ENCODE assay signal across 8 mouse cellular contexts in genomic region chr13:73773519-73774205, GRCm38 (mm10). TPM values are rescaled to one million over a fixed set of nuclear protein-coding genes. Genes with fewer than 3 reads are reported as not detected.
A peak's percentile ranks its signal among the peaks of the same experiment; 100 is the strongest.
DNase-seq lines count a peak whose midpoint lies in the region; ATAC-seq and TF ChIP-seq lines count a peak whose summit lies in the region.
"Had no signal": no experiment of that assay in that cellular context is flagged by ENCODE, and none has a peak within 500 bp of the region (broad histone marks: within the 10 kb centered on the region; RNA-seq: fewer than 3 reads in every experiment).

No protein-coding gene starts in this region.

- WGBS in liver, adult 2 months: 15% methylated on average over 4 of the region's 4 CpGs
- WGBS in forebrain, embryonic 16.5 days: 42% methylated on average over 4 of the region's 4 CpGs
- 36% methylated on average over 4 of the region's 4 CpGs for WGBS in midbrain, postnatal 0 days

- peak overlapping the region; percentile 87 for H3K27ac ChIP-seq in liver, adult 2 months (replicated peaks; ENCODE audit: insufficient read depth, low read depth, low read length)
- no peak overlapping the region for H3K27ac ChIP-seq in forebrain, embryonic 16.5 days (ENCODE audit: low read length)
- no peak overlapping the region for H3K27ac ChIP-seq in midbrain, postnatal 0 days (ENCODE audit: low read depth, low read length)

- no peak overlapping the region for H3K4me3 ChIP-seq in liver, adult 2 months (ENCODE audit: insufficient read depth, low read depth, low read length)
- no peak overlapping the region for H3K4me3 ChIP-seq in forebrain, embryonic 16.5 days (replicated peaks; ENCODE audit: low read length)
- no peak overlapping the region for H3K4me3 ChIP-seq in midbrain, postnatal 0 days (ENCODE audit: low read depth, low read length)
- H3K4me3 ChIP-seq: myocyte had no signal

- H3K4me2 ChIP-seq in forebrain, embryonic 16.5 days (ENCODE audit: low read length): no peak overlapping the region
- no peak overlapping the region for H3K4me2 ChIP-seq in midbrain, postnatal 0 days (ENCODE audit: low read depth, low read length, poor library complexity, severe bottlenecking)

- peaks cover 58% of the 10 kb centered on the region for H3K4me1 ChIP-seq in liver, adult 2 months (ENCODE audit: control insufficient read depth, insufficient read depth, low read length)
- H3K4me1 ChIP-seq in forebrain, embryonic 16.5 days (replicated peaks; ENCODE audit: control insufficient read depth, insufficient read depth, low read length): peaks cover 8% of the 10 kb centered on the region; the same call in 1 of the 2 replicates
- H3K4me1 ChIP-seq in midbrain, postnatal 0 days (ENCODE audit: insufficient read depth, low read length): no peaks in the 10 kb centered on the region

- H3K36me3 ChIP-seq in liver, adult 2 months (ENCODE audit: control insufficient read depth, insufficient read depth, low read length): no peaks in the 10 kb centered on the region
- no peaks in the 10 kb centered on the region for H3K36me3 ChIP-seq in forebrain, embryonic 16.5 days (ENCODE audit: control insufficient read depth, insufficient read depth)
- no peaks in the 10 kb centered on the region for H3K36me3 ChIP-seq in midbrain, postnatal 0 days (ENCODE audit: insufficient read depth, low read length)

- peak; percentile 77 for ATAC-seq in forebrain, embryonic 16.5 days
- peak; percentile 32; the same call in 1 of the 2 replicates for ATAC-seq in midbrain, postnatal 0 days (ENCODE audit: low FRiP score)

- peak overlapping the region; percentile 36; the same call in 1 of the 2 replicates for H3K9ac ChIP-seq in liver, adult 2 months (ENCODE audit: low read depth, low read length)
- H3K9ac ChIP-seq in forebrain, embryonic 16.5 days (replicated peaks; ENCODE audit: low read depth, low read length): no peak overlapping the region
- H3K9ac ChIP-seq in midbrain, postnatal 0 days (replicated peaks; ENCODE audit: low read length, poor library complexity, severe bottlenecking): no peak overlapping the region

- H3K9me3 ChIP-seq in forebrain, embryonic 16.5 days (ENCODE audit: control insufficient read depth, low read length): no peaks in the 10 kb centered on the region
- H3K9me3 ChIP-seq in midbrain, postnatal 0 days (ENCODE audit: low read length): no peaks in the 10 kb centered on the region

- peaks cover 43% of the 10 kb centered on the region for H3K79me2 ChIP-seq in liver, adult 2 months (ENCODE audit: control insufficient read depth, insufficient read depth, low read length)

- no peaks in the 10 kb centered on the region for H3K27me3 ChIP-seq in liver, adult 2 months (ENCODE audit: control insufficient read depth, insufficient read depth, low read length)
- no peaks in the 10 kb centered on the region for H3K27me3 ChIP-seq in forebrain, embryonic 16.5 days (replicated peaks; ENCODE audit: control insufficient read depth, insufficient read depth, low read length)
- H3K27me3 ChIP-seq in midbrain, postnatal 0 days (ENCODE audit: insufficient read depth, low read length): no peaks in the 10 kb centered on the region

- no peak for TF ChIP-seq POLR2A in liver, adult 2 months (IDR thresholded peaks at IDR 0.05; ENCODE audit: extremely low read depth, insufficient read depth, low read length)

- DNase-seq in liver, adult 2 months (ENCODE audit: extremely low read depth, low read depth, low spot score): peak; percentile 96
- DNase-seq in liver: no peak
- peak; percentile 76 for DNase-seq in adrenal gland, postnatal 10 days
- DNase-seq in kidney, adult 9 months: peak; percentile 88
- peak; percentile 40 for DNase-seq in midbrain, postnatal 0 days (ENCODE audit: low spot score)
- DNase-seq in right cerebral cortex, postnatal 36 days (ENCODE audit: low spot score in 2 of 2): no peak

- TF ChIP-seq CTCF in liver, adult 2 months (IDR thresholded peaks at IDR 0.05; ENCODE audit: low read depth, low read length): no peak
- no peak for TF ChIP-seq CTCF in midbrain, postnatal 0 days (IDR thresholded peaks at IDR 0.05)

RNA-seq across cellular contexts. Expression of gene Slc12a7, which starts 40.8 kb away (rescaled TPM):
- 38.0 and 48.6 TPM in 2 replicates for total RNA-seq in liver, adult 2 months (2014; rRNA removed)
- polyA plus RNA-seq in liver, adult 2 months (2012; rRNA removed): 69.9 and 91.0 TPM in 2 replicates
- 10 to 100 TPM; 33.1 to 43.1 TPM for total RNA-seq in adrenal gland, postnatal 10 days (2021)
- polyA plus RNA-seq in forebrain, embryonic 16.5 days (2015; fragmentation: Nextera tagmentation; extraction: Ambion mirVana): 13.5 and 14.9 TPM in 2 replicates
- total RNA-seq in midbrain, postnatal 0 days (2014; rRNA removed): 8.9 and 9.3 TPM in 2 replicates
- polyA plus RNA-seq in midbrain, postnatal 0 days (2015; fragmentation: Nextera tagmentation; extraction: Ambion mirVana): 4.1 and 4.7 TPM in 2 replicates

Comparison
In these comparisons a context has a peak if more than half of its experiments do, and no peak if none do; other contexts are left out.
1. DNase-seq: peak in liver, adult 2 months (single experiment), adrenal gland, postnatal 10 days (single experiment), kidney, adult 9 months (single experiment) and midbrain, postnatal 0 days (single experiment); none in liver (single experiment) and right cerebral cortex, postnatal 36 days (0 of 2).